Mouse (Mus musculus): ENCODE results near the gene Crygb.
A peak's percentile ranks its signal among the peaks of the same experiment; 100 is the strongest.

The Crygb gene

DNA sequence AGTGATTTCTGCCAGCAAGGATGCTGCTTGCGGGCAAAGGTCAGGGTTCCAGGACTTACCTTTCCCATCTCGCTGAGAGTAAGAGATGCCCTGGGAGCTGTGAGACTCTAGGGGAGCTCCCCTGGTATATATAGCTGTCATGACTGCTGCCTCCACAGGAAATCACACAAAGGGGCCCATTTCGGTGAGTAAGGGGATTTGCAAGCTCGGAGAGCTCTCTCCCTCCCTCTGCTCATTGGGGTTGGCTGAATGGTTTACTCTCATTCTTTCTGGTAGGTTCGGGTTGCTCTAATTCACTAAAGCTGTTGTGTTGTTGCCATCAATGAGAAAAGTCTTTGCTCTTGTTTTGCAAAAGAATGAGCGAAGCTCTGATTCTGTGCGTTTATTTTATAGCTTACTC, at the start of gene Crygb:
Gene Crygb, minus strand, starts transcription at position 101 of the 400 bp plus-strand sequence.
- no peak for DNase-seq (ENCODE audit: low spot score)

GRCm38 (mm10) chr1:65131671-65132070, 49.6 kb upstream of the Crygb start:
- no peak for DNase-seq (ENCODE audit: low spot score)

- no peak for DNase-seq (ENCODE audit: low spot score)
These were observed 48.1 kb upstream of the Crygb start for GRCm38 (mm10) chr1:65130226-65130625.

- no peak for DNase-seq (ENCODE audit: low spot score)
These were observed 47.6 kb upstream of the Crygb start for GRCm38 (mm10) chr1:65129634-65130180.

DNA sequence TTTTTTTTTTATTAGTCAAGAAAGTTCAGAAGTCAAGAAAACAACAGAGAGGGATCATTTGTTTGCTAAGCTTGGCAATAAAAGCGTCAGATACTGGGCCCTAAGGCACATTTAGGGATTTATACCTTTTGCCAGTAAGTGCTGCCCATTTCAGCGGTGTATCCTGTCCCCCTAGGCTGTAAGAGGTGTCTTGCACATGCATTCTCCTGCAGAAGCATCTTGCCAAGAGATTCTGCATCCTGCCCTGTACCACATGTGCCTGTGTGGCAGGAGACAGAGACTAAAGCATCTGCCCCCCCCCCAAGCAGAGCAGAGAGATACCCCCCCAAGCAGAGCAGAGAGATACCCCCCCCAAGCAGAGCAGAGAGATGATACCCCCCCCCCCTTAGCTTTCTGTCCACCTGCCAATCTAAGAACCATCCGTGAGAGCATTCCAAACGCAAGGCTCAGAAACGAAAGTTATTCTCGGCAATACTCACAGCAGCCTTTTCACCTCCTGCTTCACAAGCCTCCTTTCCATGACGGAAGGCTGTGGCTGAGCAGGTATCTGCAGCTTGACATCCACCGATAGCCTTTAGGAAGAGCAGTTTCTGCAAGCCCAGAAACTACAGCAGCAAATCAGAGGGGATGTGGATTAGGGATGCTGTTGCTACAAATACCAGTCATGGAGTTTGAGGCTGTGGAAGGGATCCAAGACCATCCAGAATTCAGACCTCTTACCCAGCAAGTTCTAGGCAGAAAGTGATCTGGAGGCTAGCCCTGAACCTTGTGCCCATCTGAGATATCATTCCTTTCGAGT, 40.7 kb upstream of the Crygb start, which contains the start of gene D630023F18Rik:
Gene D630023F18Rik, minus strand, starts transcription at position 641 of the 799 bp plus-strand sequence.
- peak; percentile 18 for DNase-seq (ENCODE audit: low spot score)

- DNase-seq (ENCODE audit: low spot score), result no peak
These were observed 37.4 kb upstream of the Crygb start, which contains the start of gene Gm28845 for GRCm38 (mm10) chr1:65119438-65119837. Gene Gm28845, minus strand, starts transcription at chr1:65119558.

GRCm38 (mm10) chr1:65118150-65118913, 36.2 kb upstream of the Crygb start:
- no peak for DNase-seq (ENCODE audit: low spot score)

DNA sequence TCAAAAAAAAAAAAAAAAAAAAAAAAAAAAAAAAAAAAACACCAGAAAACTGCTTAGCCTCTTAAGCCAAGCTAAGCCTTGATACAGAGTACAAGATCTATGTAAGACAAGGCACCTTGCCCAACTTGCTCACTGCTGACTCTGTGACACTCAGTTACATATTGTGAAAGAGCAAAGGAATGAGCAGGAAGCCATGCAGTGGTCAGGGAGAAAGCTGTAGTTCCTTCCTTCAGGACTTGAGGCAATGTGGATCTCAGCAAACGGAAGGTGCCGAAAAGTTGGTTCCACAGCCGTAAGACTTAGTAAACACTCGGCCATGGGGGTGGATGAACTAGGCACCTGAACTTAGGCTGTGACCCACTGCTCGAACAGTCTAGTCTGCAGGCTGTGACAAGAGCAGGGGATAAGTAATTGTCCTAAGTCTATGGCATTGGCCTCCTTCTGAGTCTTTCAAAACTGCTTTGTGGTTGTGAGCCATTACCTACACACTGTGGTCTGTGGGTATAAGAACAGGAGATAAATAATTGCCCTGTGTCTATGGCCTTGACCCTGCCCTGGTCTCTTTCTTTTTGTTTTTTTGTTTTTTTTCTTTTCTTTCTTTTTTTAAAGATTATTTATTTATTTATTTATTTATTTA, 31.6 kb upstream of the Crygb start:
- no peak for DNase-seq (ENCODE audit: low spot score)

- peak; percentile 13 for DNase-seq (ENCODE audit: low spot score)
These were observed 30.7 kb upstream of the Crygb start for GRCm38 (mm10) chr1:65112807-65113196.

- peak; percentile 96 for DNase-seq (ENCODE audit: low spot score)
These were observed 30.1 kb upstream of the Crygb start for GRCm38 (mm10) chr1:65112031-65112806.

GRCm38 (mm10) chr1:65109756-65110435, 27.8 kb upstream of the Crygb start:
- no peak for DNase-seq (ENCODE audit: low spot score)

GRCm38 (mm10) chr1:65109196-65109595, 27.1 kb upstream of the Crygb start:
- no peak for DNase-seq (ENCODE audit: low spot score)

DNA sequence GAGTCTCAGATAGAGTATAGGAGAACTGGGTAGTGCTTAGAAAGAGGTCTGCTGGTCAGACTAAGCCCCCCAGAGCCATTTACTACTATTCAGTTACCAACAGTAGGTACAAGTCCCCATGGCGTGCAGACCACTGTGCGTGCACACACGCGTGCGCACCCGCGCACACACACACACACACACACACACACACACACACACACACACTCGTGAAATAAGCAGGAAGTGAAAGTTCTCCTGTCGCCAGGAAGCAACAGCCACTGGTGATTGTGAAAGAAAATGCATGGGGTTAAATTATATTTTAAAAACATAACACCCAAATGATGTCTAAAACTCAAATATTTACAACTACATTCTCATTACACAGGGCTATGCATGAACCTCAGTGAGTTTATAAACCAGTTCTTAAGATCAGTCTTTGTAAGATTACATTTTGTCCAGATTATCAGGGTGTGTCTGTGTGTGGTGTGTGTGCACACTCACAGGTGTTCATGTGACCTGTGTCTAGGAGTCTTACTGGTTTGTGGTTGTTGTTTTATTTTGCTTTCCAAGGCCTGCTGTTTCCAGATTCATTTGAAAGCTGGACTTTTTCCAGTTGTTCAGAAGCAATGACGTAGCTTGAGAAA, 25.7 kb upstream of the Crygb start:
- no peak for DNase-seq (ENCODE audit: low spot score)

DNA sequence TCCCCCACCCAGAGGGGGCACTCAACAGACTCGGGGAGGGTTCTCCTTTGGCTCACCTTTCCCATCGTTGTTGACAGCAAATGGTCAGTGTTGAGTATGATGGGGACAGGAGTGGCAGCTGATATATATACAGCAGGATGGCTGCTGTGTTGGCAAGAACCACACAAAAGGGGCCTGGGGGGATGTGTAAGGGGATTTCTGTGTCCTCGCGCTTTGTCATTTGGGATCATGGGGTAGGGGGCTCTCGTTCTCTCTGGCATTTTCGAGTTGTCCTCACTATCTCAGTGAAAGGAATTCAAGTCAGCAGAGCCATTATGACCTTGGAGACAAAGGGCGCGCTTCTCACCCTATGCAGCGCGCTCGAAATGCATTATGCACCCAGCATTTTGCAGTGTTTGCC, 21.2 kb upstream of the Crygb start, which contains the start of gene Cryga:
Gene Cryga, minus strand, starts transcription at position 101 of the 400 bp plus-strand sequence.
- DNase-seq (ENCODE audit: low spot score), result no peak

DNA sequence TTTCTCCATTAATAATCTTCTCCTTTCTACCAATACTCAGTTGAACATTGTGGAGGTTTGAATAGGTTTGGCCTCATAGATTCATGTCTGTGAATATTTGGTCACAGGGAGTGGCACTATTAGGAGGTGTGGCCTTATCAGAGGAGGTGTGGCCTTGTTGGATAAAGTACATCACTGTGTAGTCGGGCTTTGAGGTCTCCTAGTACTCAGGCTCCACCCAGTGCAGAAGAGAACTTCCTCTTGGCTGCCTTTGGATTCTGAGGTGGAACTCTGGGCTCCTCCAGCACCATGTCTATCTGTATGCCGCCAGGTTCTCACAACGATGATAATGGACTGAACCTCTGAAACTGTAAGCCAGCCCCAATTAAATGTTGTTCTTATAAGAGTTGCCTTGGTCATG, 14.9 kb upstream of the Crygb start:
- DNase-seq (ENCODE audit: low spot score), result no peak

DNA sequence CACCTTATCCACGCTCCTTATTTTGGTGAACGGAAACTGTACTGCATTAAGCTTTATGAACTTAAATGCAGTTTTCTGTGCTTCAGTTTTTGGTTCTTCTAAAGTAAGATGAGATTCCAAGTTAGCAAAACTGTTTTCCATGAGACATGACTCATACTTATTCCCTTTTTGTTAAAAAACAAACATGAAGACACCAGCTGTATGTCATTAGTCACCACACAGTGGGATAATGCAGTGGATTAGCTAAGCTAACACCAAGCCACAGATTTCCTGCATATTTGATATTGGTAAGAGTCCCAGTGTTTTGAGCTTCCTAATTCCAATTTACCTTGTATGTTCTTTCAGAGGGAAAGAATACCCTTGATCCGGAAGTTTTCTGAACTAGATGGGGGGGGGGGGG, 9.5 kb upstream of the Crygb start:
- no peak for DNase-seq (ENCODE audit: low spot score)

GRCm38 (mm10) chr1:65090370-65090769, 8.3 kb upstream of the Crygb start:
- DNase-seq (ENCODE audit: low spot score), result no peak

- DNase-seq (ENCODE audit: low spot score), result no peak
These were observed 6.7 kb upstream of the Crygb start for GRCm38 (mm10) chr1:65088567-65089356.

DNA sequence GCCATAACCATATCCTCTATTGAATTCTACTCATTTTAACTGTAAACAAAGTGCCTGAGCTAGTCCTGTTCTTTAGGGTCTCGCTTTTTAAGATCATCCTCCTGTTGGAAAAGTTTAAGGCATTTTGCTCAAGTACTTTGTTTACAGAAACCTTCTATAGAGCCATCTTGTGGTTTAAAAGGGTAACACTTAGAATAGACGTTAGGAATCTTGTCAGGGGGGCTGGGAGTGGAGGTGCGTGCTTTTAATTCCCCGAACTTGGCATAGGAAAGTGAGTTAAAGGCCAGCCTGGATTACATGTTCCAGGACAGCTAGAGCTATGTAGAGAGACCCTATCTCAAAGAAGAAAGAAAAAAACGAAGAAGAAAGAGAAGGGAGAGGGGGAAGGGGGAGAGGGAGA, 6.5 kb downstream of the Crygb start:
- peak; percentile 43 for DNase-seq (ENCODE audit: low spot score)

DNA sequence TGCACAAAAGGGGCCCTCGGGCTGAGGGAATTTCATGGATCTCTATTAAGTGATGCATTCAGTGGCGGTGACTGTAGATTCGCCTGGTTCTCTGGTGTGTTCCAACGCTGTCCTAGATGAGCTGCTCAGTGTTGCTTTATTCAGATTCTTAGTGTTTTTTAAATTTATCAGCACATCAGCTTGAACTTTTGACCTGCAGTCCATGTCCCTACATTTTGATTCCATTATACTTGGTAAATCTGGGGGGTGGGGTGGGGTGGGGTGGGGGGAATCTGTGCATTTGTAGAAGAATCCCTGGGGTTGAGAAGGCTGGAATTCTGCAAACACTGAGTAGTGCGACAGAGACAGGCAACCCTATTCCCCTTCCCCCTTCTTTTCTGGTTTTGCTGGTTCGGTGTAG, 8.5 kb downstream of the Crygb start, which contains the start of gene Crygc:
Gene Crygc, minus strand, starts transcription at position 101 of the 400 bp plus-strand sequence.
- DNase-seq (ENCODE audit: low spot score), result no peak

Data from retina, embryonic 14.5 days (tissue).